Mouse (Mus musculus): ENCODE data around the gene Mylk. TPM values are rescaled to one million over a fixed set of nuclear protein-coding genes. Genes with fewer than 3 reads are reported as not detected.

The Mylk gene
- polyA plus RNA-seq, 1 experiment from 2014 or later: 2.8 TPM

GRCm38 (mm10) chr16:34763959-34764591 lies 19.1 kb downstream of the Mylk start:
- Histone ChIP-seq H3K27me3 (replicated peaks; ENCODE audit: control insufficient read depth, insufficient read depth, low read length) (no peaks in the 10 kb centered on the region), H3K27ac (ENCODE audit: low read length) (no peak overlapping the region), H3K4me2 (ENCODE audit: low read length) (no peak overlapping the region), H3K36me3 (ENCODE audit: control insufficient read depth, insufficient read depth) (no peaks in the 10 kb centered on the region), H3K4me3 (replicated peaks; ENCODE audit: low read length) (no peak overlapping the region), H3K9ac (replicated peaks; ENCODE audit: low read depth, low read length) (no peak overlapping the region), H3K4me1 (replicated peaks; ENCODE audit: control insufficient read depth, insufficient read depth, low read length) (no peaks in the 10 kb centered on the region), H3K9me3 (ENCODE audit: control insufficient read depth, low read length) (no peaks in the 10 kb centered on the region)
- 82% methylated on average over 9 of the region's 9 CpGs for WGBS
- ATAC-seq: no peak

GRCm38 (mm10) chr16:34765666-34766065 lies 20.7 kb downstream of the Mylk start:
- 78% methylated on average over 1 of the region's 1 CpGs for WGBS
- no peak overlapping the region for H3K27ac ChIP-seq (ENCODE audit: low read length)
- H3K4me2 ChIP-seq (ENCODE audit: low read length): no peak overlapping the region
- no peak overlapping the region for H3K9ac ChIP-seq (replicated peaks; ENCODE audit: low read depth, low read length)
- no peaks in the 10 kb centered on the region for H3K9me3 ChIP-seq (ENCODE audit: control insufficient read depth, low read length)
- no peak for ATAC-seq
- no peaks in the 10 kb centered on the region for H3K27me3 ChIP-seq (replicated peaks; ENCODE audit: control insufficient read depth, insufficient read depth, low read length)
- H3K4me1 ChIP-seq (replicated peaks; ENCODE audit: control insufficient read depth, insufficient read depth, low read length): no peaks in the 10 kb centered on the region
- no peak overlapping the region for H3K4me3 ChIP-seq (replicated peaks; ENCODE audit: low read length)
- no peaks in the 10 kb centered on the region for H3K36me3 ChIP-seq (ENCODE audit: control insufficient read depth, insufficient read depth)

GRCm38 (mm10) chr16:34766193-34766592 lies 21.2 kb downstream of the Mylk start:
- Histone ChIP-seq H3K27me3 (replicated peaks; ENCODE audit: control insufficient read depth, insufficient read depth, low read length) (no peaks in the 10 kb centered on the region), H3K9ac (replicated peaks; ENCODE audit: low read depth, low read length) (no peak overlapping the region), H3K27ac (ENCODE audit: low read length) (no peak overlapping the region), H3K9me3 (ENCODE audit: control insufficient read depth, low read length) (no peaks in the 10 kb centered on the region), H3K36me3 (ENCODE audit: control insufficient read depth, insufficient read depth) (no peaks in the 10 kb centered on the region), H3K4me1 (replicated peaks; ENCODE audit: control insufficient read depth, insufficient read depth, low read length) (no peaks in the 10 kb centered on the region), H3K4me2 (ENCODE audit: low read length) (no peak overlapping the region), H3K4me3 (replicated peaks; ENCODE audit: low read length) (no peak overlapping the region)
- ATAC-seq: no peak
- WGBS: 97% methylated on average over 1 of the region's 1 CpGs

DNA sequence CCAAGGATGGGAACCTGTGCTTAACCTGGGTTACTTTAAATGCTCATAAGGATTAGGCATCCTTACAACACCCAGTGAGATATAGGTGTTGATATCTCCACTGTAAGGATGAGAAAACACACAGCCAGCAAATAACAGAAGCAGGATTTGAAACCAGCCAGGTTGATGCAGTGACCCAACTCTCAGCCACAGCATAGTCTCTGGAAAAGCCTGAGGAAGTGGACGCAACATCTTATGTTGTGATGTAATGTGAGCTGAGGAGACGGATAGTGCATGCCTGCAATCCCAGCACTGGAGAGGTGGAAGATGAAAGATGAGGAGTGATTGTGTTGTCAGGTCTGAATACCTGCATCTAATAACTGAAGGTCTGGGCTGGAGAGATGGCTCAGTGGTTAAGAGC lies 22.4 kb downstream of the Mylk start:
- no peaks in the 10 kb centered on the region for H3K36me3 ChIP-seq (ENCODE audit: control insufficient read depth, insufficient read depth)
- 91% methylated on average over 2 of the region's 2 CpGs for WGBS

GRCm38 (mm10) chr16:34768436-34768835 lies 23.4 kb downstream of the Mylk start:
- no peak for ATAC-seq
- Histone ChIP-seq H3K4me1 (replicated peaks; ENCODE audit: control insufficient read depth, insufficient read depth, low read length) (peaks cover 7% of the 10 kb centered on the region), H3K27me3 (replicated peaks; ENCODE audit: control insufficient read depth, insufficient read depth, low read length) (no peaks in the 10 kb centered on the region), H3K9ac (replicated peaks; ENCODE audit: low read depth, low read length) (no peak overlapping the region), H3K36me3 (ENCODE audit: control insufficient read depth, insufficient read depth) (no peaks in the 10 kb centered on the region), H3K27ac (ENCODE audit: low read length) (no peak overlapping the region), H3K4me2 (ENCODE audit: low read length) (no peak overlapping the region), H3K4me3 (replicated peaks; ENCODE audit: low read length) (no peak overlapping the region), H3K9me3 (ENCODE audit: control insufficient read depth, low read length) (no peaks in the 10 kb centered on the region)
- 34% methylated on average over 4 of the region's 4 CpGs for WGBS

More for the DNA sequence above, 22.4 kb downstream of the Mylk start:
- Histone ChIP-seq H3K27me3 (replicated peaks; ENCODE audit: control insufficient read depth, insufficient read depth, low read length) (no peaks in the 10 kb centered on the region), H3K4me2 (ENCODE audit: low read length) (no peak overlapping the region), H3K4me1 (replicated peaks; ENCODE audit: control insufficient read depth, insufficient read depth, low read length) (peaks cover under 1% of the 10 kb centered on the region; the same call in 1 of the 2 replicates), H3K9me3 (ENCODE audit: control insufficient read depth, low read length) (no peaks in the 10 kb centered on the region), H3K9ac (replicated peaks; ENCODE audit: low read depth, low read length) (no peak overlapping the region), H3K4me3 (replicated peaks; ENCODE audit: low read length) (no peak overlapping the region), H3K27ac (ENCODE audit: low read length) (no peak overlapping the region)
- ATAC-seq: no peak

DNA sequence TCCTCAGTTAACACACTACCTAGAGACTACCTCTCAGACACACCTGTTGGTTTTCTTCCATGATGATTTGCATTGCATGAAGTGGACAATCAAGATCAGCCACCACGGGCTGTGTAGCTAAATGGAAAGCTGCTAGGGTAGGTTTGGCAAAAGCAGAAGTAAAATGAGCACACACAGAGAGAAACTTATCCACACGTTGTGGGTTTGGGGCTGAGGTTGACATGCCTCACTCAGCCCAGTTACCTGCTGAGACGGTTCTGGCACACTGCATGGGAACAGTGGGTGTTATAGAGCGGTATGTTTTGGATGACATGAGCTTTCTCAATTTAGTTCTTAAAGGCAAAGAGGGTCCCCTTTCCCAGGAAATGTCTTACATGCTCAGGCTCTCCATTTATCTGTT lies 25.1 kb downstream of the Mylk start:
- no peaks in the 10 kb centered on the region for H3K36me3 ChIP-seq (ENCODE audit: control insufficient read depth, insufficient read depth)
- H3K4me2 ChIP-seq (ENCODE audit: low read length): no peak overlapping the region
- no peak for ATAC-seq
- H3K9ac ChIP-seq (replicated peaks; ENCODE audit: low read depth, low read length): no peak overlapping the region
- 91% methylated on average over 4 of the region's 4 CpGs for whole genome bisulfite sequencing
- no peak overlapping the region for H3K27ac ChIP-seq (ENCODE audit: low read length)
- peaks cover 7% of the 10 kb centered on the region for H3K4me1 ChIP-seq (replicated peaks; ENCODE audit: control insufficient read depth, insufficient read depth, low read length)
- H3K9me3 ChIP-seq (ENCODE audit: control insufficient read depth, low read length): no peaks in the 10 kb centered on the region
- no peaks in the 10 kb centered on the region for H3K27me3 ChIP-seq (replicated peaks; ENCODE audit: control insufficient read depth, insufficient read depth, low read length)
- no peak overlapping the region for H3K4me3 ChIP-seq (replicated peaks; ENCODE audit: low read length)

- no peak overlapping the region for H3K9ac ChIP-seq (replicated peaks; ENCODE audit: low read depth, low read length)
- 9% methylated on average over 4 of the region's 4 CpGs for WGBS
- ATAC-seq: no peak
- no peak overlapping the region for H3K27ac ChIP-seq (ENCODE audit: low read length)
- H3K36me3 ChIP-seq (ENCODE audit: control insufficient read depth, insufficient read depth): no peaks in the 10 kb centered on the region
- no peaks in the 10 kb centered on the region for H3K27me3 ChIP-seq (replicated peaks; ENCODE audit: control insufficient read depth, insufficient read depth, low read length)
- H3K4me2 ChIP-seq (ENCODE audit: low read length): no peak overlapping the region
- H3K9me3 ChIP-seq (ENCODE audit: control insufficient read depth, low read length): no peaks in the 10 kb centered on the region
- H3K4me3 ChIP-seq (replicated peaks; ENCODE audit: low read length): no peak overlapping the region
- H3K4me1 ChIP-seq (replicated peaks; ENCODE audit: control insufficient read depth, insufficient read depth, low read length): peaks cover 7% of the 10 kb centered on the region
These were observed 27.5 kb downstream of the Mylk start for GRCm38 (mm10) chr16:34772445-34773032.

DNA sequence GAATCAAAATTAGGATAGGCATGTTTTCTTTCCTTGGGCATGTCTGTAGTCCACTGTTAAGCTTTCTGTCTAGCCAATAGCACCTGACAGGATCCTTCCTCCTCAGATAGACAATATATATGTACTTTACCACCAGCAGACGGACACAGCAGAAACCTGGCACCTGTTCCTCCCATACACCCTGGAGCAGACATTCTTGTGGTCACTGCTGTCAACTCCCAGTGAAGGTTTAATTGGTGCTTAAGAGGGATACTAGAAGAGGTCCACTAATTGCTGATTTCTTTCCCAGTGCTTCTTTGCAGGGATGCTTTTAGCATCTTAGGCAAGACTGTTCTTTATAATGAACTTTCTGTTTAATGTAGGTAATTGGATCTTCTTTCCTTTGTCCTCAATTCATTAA lies 37.4 kb downstream of the Mylk start:
- Histone ChIP-seq H3K9ac (replicated peaks; ENCODE audit: low read depth, low read length) (no peak overlapping the region), H3K27ac (ENCODE audit: low read length) (no peak overlapping the region), H3K4me1 (replicated peaks; ENCODE audit: control insufficient read depth, insufficient read depth, low read length) (no peaks in the 10 kb centered on the region), H3K4me2 (ENCODE audit: low read length) (no peak overlapping the region), H3K4me3 (replicated peaks; ENCODE audit: low read length) (no peak overlapping the region), H3K27me3 (replicated peaks; ENCODE audit: control insufficient read depth, insufficient read depth, low read length) (no peaks in the 10 kb centered on the region), H3K36me3 (ENCODE audit: control insufficient read depth, insufficient read depth) (no peaks in the 10 kb centered on the region), H3K9me3 (ENCODE audit: control insufficient read depth, low read length) (no peaks in the 10 kb centered on the region)
- 23% methylated on average over 1 of the region's 1 CpGs for WGBS
- no peak for ATAC-seq

DNA sequence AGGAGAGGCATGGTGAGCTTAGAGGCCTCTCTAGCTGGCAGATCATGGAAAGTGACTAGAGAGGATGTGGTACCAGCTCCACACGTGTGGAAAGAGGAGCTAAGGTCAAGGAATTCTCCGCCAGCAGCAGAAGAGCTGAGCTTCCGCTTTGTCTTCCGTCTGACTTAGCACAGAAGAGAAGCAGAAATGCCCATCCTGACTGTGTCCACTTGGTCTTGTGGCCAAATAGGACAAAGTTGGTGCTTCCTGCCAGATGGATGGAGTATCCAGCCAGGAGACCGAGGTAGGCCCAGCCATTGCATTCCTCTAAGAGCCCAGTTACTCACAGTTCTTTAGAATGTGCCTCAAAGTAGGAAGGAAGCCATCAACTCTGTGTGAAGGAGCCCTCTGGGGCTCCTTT lies 38.5 kb downstream of the Mylk start:
- Histone ChIP-seq H3K4me2 (ENCODE audit: low read length) (no peak overlapping the region), H3K9me3 (ENCODE audit: control insufficient read depth, low read length) (no peaks in the 10 kb centered on the region), H3K27ac (ENCODE audit: low read length) (no peak overlapping the region), H3K4me1 (replicated peaks; ENCODE audit: control insufficient read depth, insufficient read depth, low read length) (no peaks in the 10 kb centered on the region), H3K36me3 (ENCODE audit: control insufficient read depth, insufficient read depth) (no peaks in the 10 kb centered on the region), H3K9ac (replicated peaks; ENCODE audit: low read depth, low read length) (no peak overlapping the region), H3K27me3 (replicated peaks; ENCODE audit: control insufficient read depth, insufficient read depth, low read length) (no peaks in the 10 kb centered on the region), H3K4me3 (replicated peaks; ENCODE audit: low read length) (no peak overlapping the region)
- no peak for ATAC-seq
- WGBS: 88% methylated on average over 5 of the region's 5 CpGs

GRCm38 (mm10) chr16:34784675-34785074 lies 39.7 kb downstream of the Mylk start:
- 75% methylated on average over 4 of the region's 4 CpGs for WGBS
- Histone ChIP-seq H3K4me2 (ENCODE audit: low read length) (no peak overlapping the region), H3K36me3 (ENCODE audit: control insufficient read depth, insufficient read depth) (no peaks in the 10 kb centered on the region), H3K4me1 (replicated peaks; ENCODE audit: control insufficient read depth, insufficient read depth, low read length) (no peaks in the 10 kb centered on the region), H3K9me3 (ENCODE audit: control insufficient read depth, low read length) (no peaks in the 10 kb centered on the region), H3K4me3 (replicated peaks; ENCODE audit: low read length) (no peak overlapping the region), H3K27ac (ENCODE audit: low read length) (no peak overlapping the region), H3K27me3 (replicated peaks; ENCODE audit: control insufficient read depth, insufficient read depth, low read length) (no peaks in the 10 kb centered on the region), H3K9ac (replicated peaks; ENCODE audit: low read depth, low read length) (no peak overlapping the region)
- no peak for ATAC-seq
